Mouse (Mus musculus): ENCODE data around the gene Gpr108. TPM values are rescaled to one million over a fixed set of nuclear protein-coding genes. Genes with fewer than 3 reads are reported as not detected.

Gene Gpr108
- polyA plus RNA-seq, 1 experiment, result 46.5 TPM

DNA sequence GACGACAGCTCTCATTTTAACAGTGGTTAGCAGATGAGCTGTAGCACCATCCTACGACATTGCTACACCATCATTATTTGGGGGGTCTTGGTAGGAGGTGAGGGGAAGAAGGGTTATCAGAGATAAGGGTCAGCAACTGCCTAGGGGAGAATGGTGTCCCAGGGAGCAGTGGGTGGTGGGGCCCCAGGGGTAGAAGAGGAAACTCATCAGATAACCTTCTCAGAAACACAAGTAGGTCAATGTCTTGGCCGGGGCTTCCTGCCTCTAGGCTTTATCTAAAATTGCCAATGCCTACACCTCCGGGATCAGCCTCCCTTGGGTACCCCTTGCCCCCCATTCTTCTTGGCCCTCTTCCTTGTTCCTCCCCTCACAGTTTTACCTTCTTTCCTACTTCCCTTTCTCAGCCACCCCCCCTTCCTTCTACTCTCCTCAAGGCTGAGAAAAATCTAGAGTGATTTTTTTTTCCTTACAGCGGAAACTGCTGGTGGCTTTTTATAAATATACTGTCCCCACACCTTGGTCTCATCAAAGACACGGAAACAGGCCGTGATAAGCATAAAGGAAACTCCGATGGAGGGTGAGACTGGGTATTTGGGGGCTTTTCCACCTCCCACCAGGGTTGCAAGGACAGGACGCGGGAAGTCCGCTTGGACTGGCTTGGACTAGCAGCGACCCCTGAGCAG lies 59.6 kb downstream of the Gpr108 start:
- no peak for TF ChIP-seq CTCF (IDR thresholded peaks at IDR 0.05; ENCODE audit: extremely low read depth, insufficient read length, insufficient replicate concordance, low read depth, low read length)
- no peak for TF ChIP-seq POLR2A (IDR thresholded peaks at IDR 0.05; ENCODE audit: low read depth, low read length)
- H3K4me3 ChIP-seq (ENCODE audit: low read depth, low read length), result no peak overlapping the region; the same call in 1 of the 2 replicates
- WGBS, result 63% methylated on average over 12 of the region's 12 CpGs
- no peaks in the 10 kb centered on the region for H3K36me3 ChIP-seq (ENCODE audit: control insufficient read depth, insufficient read depth, low read length)
- peak overlapping the region; percentile 65 for H3K27ac ChIP-seq (ENCODE audit: insufficient read depth, low read depth, low read length)
- H3K4me1 ChIP-seq (ENCODE audit: control insufficient read depth, insufficient read depth, insufficient read length, low read length), result no peaks in the 10 kb centered on the region
- no peaks in the 10 kb centered on the region for H3K27me3 ChIP-seq (ENCODE audit: control insufficient read depth, insufficient read depth, low read length)

GRCm38 (mm10) chr17:57185641-57186040 lies 62.6 kb downstream of the Gpr108 start:
- Histone ChIP-seq H3K36me3 (ENCODE audit: control insufficient read depth, insufficient read depth, low read length) (no peaks in the 10 kb centered on the region), H3K4me3 (ENCODE audit: low read depth, low read length) (no peak overlapping the region), H3K4me1 (ENCODE audit: control insufficient read depth, insufficient read depth, insufficient read length, low read length) (no peaks in the 10 kb centered on the region), H3K27me3 (ENCODE audit: control insufficient read depth, insufficient read depth, low read length) (no peaks in the 10 kb centered on the region), H3K27ac (ENCODE audit: insufficient read depth, low read depth, low read length) (no peak overlapping the region)
- no peak for TF ChIP-seq POLR2A (IDR thresholded peaks at IDR 0.05; ENCODE audit: low read depth, low read length)
- TF ChIP-seq CTCF (IDR thresholded peaks at IDR 0.05; ENCODE audit: extremely low read depth, insufficient read length, insufficient replicate concordance, low read depth, low read length), result no peak
- 44% methylated on average over 2 of the region's 2 CpGs for WGBS

Other genes with a start within 250 kb of the Gpr108 start
- not detected in 2 replicates for gene Pspn, start 248.4 kb downstream of the Gpr108 start, polyA plus RNA-seq (2012; rRNA removed)
- gene Gtf2f1, start 237.2 kb downstream of the Gpr108 start, polyA plus RNA-seq (2012; rRNA removed), result 17.1 and 43.5 TPM in 2 replicates
- gene Gm17949, start 237.0 kb downstream of the Gpr108 start, polyA plus RNA-seq (2012; rRNA removed), result not detected in 2 replicates
- gene Khsrp, start 216.9 kb downstream of the Gpr108 start, polyA plus RNA-seq (2012; rRNA removed), result 32.3 and 66.4 TPM in 2 replicates
- gene Slc25a41, start 206.8 kb downstream of the Gpr108 start, polyA plus RNA-seq (2012; rRNA removed), result not detected in 2 replicates
- gene Crb3, start 189.3 kb downstream of the Gpr108 start, polyA plus RNA-seq (2012; rRNA removed), result 184 and 395 TPM in 2 replicates
- gene Slc25a23, start 188.6 kb downstream of the Gpr108 start, polyA plus RNA-seq (2012; rRNA removed), result 13.3 and 14.3 TPM in 2 replicates
- 9.1 and 13.6 TPM in 2 replicates for gene Dennd1c, start 169.9 kb downstream of the Gpr108 start, polyA plus RNA-seq (2012; rRNA removed)
- 3.3 TPM in 2 replicates for gene Tubb4a, start 160.7 kb downstream of the Gpr108 start, polyA plus RNA-seq (2012; rRNA removed)
- gene Tnfsf9, start 143.1 kb downstream of the Gpr108 start, polyA plus RNA-seq (2012; rRNA removed), result 2.3 and 2.6 TPM in 2 replicates
- not detected in 2 replicates for gene Cd70, start 98.7 kb downstream of the Gpr108 start, polyA plus RNA-seq (2012; rRNA removed)
- gene Tnfsf14, start 54.3 kb downstream of the Gpr108 start, polyA plus RNA-seq (2012; rRNA removed), result 0.79 and 0.98 TPM in 2 replicates
- gene C3, start 20.3 kb downstream of the Gpr108 start, polyA plus RNA-seq (2012; rRNA removed), result 17.9 and 40.9 TPM in 2 replicates
- 11.0 and 30.3 TPM in 2 replicates for gene Trip10, start 1.0 kb upstream of the Gpr108 start, polyA plus RNA-seq (2012; rRNA removed)
- 3.5 and 6.1 TPM in 2 replicates for gene Vav1, start 30.7 kb upstream of the Gpr108 start, polyA plus RNA-seq (2012; rRNA removed)
- 2.4 and 4.1 TPM in 2 replicates for gene Adgre1, start 110.2 kb upstream of the Gpr108 start, polyA plus RNA-seq (2012; rRNA removed)